Mouse (Mus musculus) lung, postnatal 4 days (tissue): ENCODE results near the gene Kxd1.

Experiments used
- DNase-seq, 2 experiments: peaks; one replicate each; pipeline ENCODE4 v3.0.0; 2021

Gene Kxd1

DNA sequence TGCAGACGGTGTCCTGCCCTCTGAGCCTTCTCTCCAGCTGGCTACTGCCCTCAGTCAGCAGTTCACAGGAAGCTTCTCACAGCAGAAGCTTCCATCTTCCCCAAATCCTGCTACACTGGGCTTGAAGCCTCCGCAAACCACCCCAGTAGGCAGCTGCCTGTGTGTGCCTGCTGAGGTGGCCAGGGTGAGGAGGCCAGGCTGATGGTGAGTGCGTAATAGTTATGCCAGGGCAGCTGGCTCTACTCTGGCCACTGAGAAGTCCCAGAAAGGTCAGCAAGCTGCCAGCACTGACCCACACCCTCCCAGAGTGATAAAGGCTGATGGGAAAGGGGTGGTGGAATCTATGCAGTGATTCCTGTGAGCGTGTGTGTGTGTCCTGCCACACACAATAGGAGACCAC, 61.5 kb downstream of the Kxd1 start:
- DNase-seq: peak in 1 of 2 experiments; percentile 18

GRCm38 (mm10) chr8:70465701-70466100, 62.1 kb downstream of the Kxd1 start:
- no peak for DNase-seq

GRCm38 (mm10) chr8:70464162-70464561, 63.6 kb downstream of the Kxd1 start:
- DNase-seq: no peak

DNA sequence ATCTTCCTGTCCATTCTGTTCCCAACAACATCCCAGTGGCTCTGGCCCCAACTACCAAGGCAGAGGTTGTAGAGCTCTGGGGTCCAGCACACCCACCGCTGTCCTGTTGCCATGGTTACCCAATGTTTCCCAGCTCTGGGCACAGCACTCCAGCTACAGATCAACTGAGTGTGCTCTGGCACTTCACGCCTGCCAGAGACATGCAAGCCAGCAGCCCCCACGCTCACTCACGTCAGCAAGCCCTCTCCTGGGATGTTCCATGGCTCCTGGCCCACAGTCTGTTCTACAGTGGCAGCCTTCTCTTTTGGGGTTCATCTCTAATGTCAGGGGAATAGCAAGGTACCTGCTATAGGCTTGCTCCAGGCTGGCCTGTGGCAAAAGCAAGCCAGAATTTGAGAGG, 64.5 kb downstream of the Kxd1 start:
- peak in 1 of 2 experiments; percentile 48 for DNase-seq

DNA sequence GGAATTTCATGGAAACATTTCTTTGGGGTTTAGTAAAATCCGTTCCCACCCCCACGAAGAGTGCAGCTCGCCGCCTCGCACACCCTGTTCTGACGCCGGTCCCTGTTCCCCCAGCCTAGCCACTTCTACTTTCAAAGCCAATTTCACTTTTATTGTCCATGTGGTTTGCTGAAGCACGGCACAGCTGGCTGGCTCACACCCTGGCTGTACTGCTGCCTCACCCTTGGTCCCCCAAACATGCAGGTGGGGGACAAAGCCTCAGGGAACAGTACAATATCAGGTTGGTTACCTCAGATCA, 65.3 kb downstream of the Kxd1 start:
- DNase-seq: no peak

DNA sequence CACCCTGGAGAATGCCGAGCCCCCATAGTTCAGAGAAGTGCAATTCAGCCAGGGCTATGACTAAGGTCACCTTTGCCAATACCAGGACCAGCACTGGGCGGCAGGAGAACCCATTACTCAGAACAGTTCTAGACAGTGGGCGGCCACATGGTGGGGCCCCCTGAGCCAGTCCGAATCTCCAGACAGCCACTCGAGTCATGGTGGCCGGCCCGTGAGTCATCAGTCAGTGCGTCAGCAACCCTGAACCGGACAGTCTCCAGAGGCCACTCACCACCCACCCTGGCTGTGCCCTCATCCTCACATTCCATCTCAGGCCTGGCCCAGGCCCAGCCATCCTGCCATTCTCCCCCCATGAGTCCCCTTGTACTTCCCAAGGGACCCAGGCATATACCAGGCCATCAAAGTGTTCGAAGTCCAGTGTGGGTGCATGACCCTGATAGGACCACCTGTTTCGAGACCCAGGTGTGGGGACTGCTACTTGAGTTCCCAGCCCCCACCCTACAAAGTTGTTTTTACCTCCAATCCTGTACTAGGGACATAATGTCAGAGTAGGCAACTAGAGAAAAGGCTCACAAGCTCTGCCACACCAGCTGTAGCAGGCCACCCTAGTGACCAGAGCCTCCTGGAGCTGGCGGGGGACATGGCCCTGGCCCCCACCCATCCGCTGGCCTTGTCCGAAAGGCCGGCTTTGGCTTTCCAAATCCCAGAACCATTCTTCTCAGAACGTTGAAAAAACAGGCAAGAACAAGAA, 65.8 kb downstream of the Kxd1 start:
- DNase-seq: peak; percentile 28 to 46

DNA sequence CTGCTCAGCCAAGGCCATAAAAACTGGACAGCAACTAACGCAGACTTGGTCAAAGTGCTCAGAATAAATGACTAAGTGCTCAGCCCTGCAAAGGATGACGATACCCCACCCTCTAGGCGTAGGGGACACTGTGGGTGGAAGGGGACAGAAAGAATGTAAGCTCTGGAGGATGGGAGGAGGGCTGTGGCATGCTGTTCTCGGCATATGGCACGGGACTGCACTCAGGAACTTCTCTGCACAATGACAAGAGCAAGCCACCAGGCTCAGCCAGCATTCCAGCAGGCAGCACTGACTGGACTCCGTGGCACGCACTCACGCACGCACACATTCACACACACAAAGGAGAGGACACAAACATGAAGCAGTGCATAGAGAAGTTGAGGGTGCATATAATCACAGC, 67.2 kb downstream of the Kxd1 start:
- DNase-seq: peak in 1 of 2 experiments; percentile 48

- DNase-seq: no peak
Observed at GRCm38 (mm10) chr8:70460199-70460598, 67.6 kb downstream of the Kxd1 start.

- DNase-seq: no peak
Observed at GRCm38 (mm10) chr8:70459636-70460035, 68.1 kb downstream of the Kxd1 start.

DNA sequence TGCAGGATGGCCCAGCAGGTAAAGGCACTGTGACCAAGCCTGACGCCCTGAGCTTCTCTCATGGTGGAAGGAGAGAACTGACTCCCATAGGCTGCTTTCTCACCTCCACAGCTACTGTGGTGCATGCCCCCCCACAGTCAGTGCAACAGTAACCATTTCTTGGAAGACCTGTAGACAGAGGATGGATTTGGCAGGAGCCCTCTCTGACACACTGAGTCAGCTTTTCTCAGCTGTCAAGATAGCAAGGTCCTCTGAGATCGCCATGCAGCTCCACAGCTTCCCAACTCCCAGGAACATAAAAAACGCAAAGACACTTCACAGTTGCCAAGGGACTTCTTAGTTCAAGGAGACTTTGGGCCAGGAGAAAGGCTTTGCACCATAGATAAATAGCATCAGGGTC, 69.3 kb downstream of the Kxd1 start:
- DNase-seq: no peak
